Mouse (Mus musculus) erythroblast, embryonic 14.5 days (primary cell): ENCODE data around the gene 4932414N04Rik. TPM values are rescaled to one million over a fixed set of nuclear protein-coding genes. Genes with fewer than 3 reads are reported as not detected.

Experiments used
- H3K27me3 ChIP-seq: 2 replicates; pipeline ENCODE4 v1.6.1; 2012; ENCODE audit warnings: inconsistent platforms; ENCODE audit not compliant: control insufficient read depth
- H3K36me3 ChIP-seq: 2 replicates; pipeline ENCODE4 v1.6.1; 2012; ENCODE audit warnings: mild to moderate bottlenecking, inconsistent platforms; ENCODE audit not compliant: control insufficient read depth
- H3K4me1 ChIP-seq: 2 replicates; pipeline ENCODE4 v1.6.1; 2012; ENCODE audit warnings: inconsistent platforms; ENCODE audit not compliant: control insufficient read depth
- H3K4me3 ChIP-seq: replicated peaks from 2 replicates; pipeline ENCODE3; 2012; ENCODE audit warnings: moderate library complexity, mild to moderate bottlenecking, inconsistent platforms
- H3K9me3 ChIP-seq: 2 replicates; pipeline ENCODE4 v1.6.1; 2012; ENCODE audit warnings: low read length, inconsistent platforms, mixed read lengths; ENCODE audit not compliant: control insufficient read depth
- GATA1 ChIP-seq: IDR thresholded peaks from 2 replicates; pipeline ENCODE4 v1.6.1; 2012; ENCODE audit warnings: low read length, inconsistent platforms, mixed read lengths
- TAL1 ChIP-seq: IDR thresholded peaks from 3 replicates; pipeline ENCODE4 v1.6.1; 2012; ENCODE audit warnings: low read length, inconsistent platforms, mixed read lengths
- polyA plus RNA-seq: library from polyadenylated mRNA; stranded (reverse); fragments of >175 nt; gene quantifications from 2 replicates; pipeline ENCODE4 v1.2.3, GENCODE M21; 2012

The 4932414N04Rik gene
- polyA plus RNA-seq, 1 experiment: not detected

- Histone ChIP-seq H3K36me3 (no peaks in the 10 kb centered on the region), H3K4me3 (no peak overlapping the region), H3K4me1 (peaks cover 2% of the 10 kb centered on the region; the same call in 1 of the 2 replicates), H3K27me3 (no peaks in the 10 kb centered on the region), H3K9me3 (no peaks in the 10 kb centered on the region)
- TF ChIP-seq GATA1: no peak
- no peak for TF ChIP-seq TAL1
These were observed 128.6 kb downstream of the 4932414N04Rik start for GRCm38 (mm10) chr2:68784710-68785427.

- TF ChIP-seq GATA1 (no peak), TAL1 (no peak)
- H3K36me3 ChIP-seq: no peaks in the 10 kb centered on the region
These were observed 130.9 kb downstream of the 4932414N04Rik start for GRCm38 (mm10) chr2:68787161-68787675.

GRCm38 (mm10) chr2:68792296-68792695 lies 136.0 kb downstream of the 4932414N04Rik start:
- no peak for TF ChIP-seq TAL1
- no peak for TF ChIP-seq GATA1
- H3K4me1 ChIP-seq: no peaks in the 10 kb centered on the region

More at GRCm38 (mm10) chr2:68787161-68787675, 130.9 kb downstream of the 4932414N04Rik start:
- H3K27me3 ChIP-seq: no peaks in the 10 kb centered on the region
- no peak overlapping the region for H3K4me3 ChIP-seq
- H3K4me1 ChIP-seq: peaks cover 2% of the 10 kb centered on the region; the same call in 1 of the 2 replicates
- no peaks in the 10 kb centered on the region for H3K9me3 ChIP-seq

GRCm38 (mm10) chr2:68793472-68793871 lies 137.2 kb downstream of the 4932414N04Rik start:
- H3K9me3 ChIP-seq: no peaks in the 10 kb centered on the region
- no peaks in the 10 kb centered on the region for H3K4me1 ChIP-seq
- no peak for TF ChIP-seq TAL1
- no peak for TF ChIP-seq GATA1
- H3K27me3 ChIP-seq: no peaks in the 10 kb centered on the region
- H3K36me3 ChIP-seq: no peaks in the 10 kb centered on the region
- H3K4me3 ChIP-seq: no peak overlapping the region

More at GRCm38 (mm10) chr2:68792296-68792695, 136.0 kb downstream of the 4932414N04Rik start:
- no peaks in the 10 kb centered on the region for H3K27me3 ChIP-seq
- H3K4me3 ChIP-seq: no peak overlapping the region
- H3K36me3 ChIP-seq: no peaks in the 10 kb centered on the region
- H3K9me3 ChIP-seq: no peaks in the 10 kb centered on the region

- Histone ChIP-seq H3K4me1 (no peaks in the 10 kb centered on the region), H3K36me3 (no peaks in the 10 kb centered on the region), H3K27me3 (no peaks in the 10 kb centered on the region), H3K9me3 (no peaks in the 10 kb centered on the region), H3K4me3 (no peak overlapping the region)
- no peak for TF ChIP-seq TAL1
- TF ChIP-seq GATA1: no peak
These were observed 137.9 kb downstream of the 4932414N04Rik start for GRCm38 (mm10) chr2:68794181-68794580.

- H3K9me3 ChIP-seq: no peaks in the 10 kb centered on the region
- no peaks in the 10 kb centered on the region for H3K4me1 ChIP-seq
- no peaks in the 10 kb centered on the region for H3K27me3 ChIP-seq
- no peak for TF ChIP-seq GATA1
- no peak overlapping the region for H3K4me3 ChIP-seq
- no peaks in the 10 kb centered on the region for H3K36me3 ChIP-seq
These were observed 138.3 kb downstream of the 4932414N04Rik start for GRCm38 (mm10) chr2:68794616-68795015.

- Histone ChIP-seq H3K4me3 (no peak overlapping the region), H3K36me3 (no peaks in the 10 kb centered on the region), H3K9me3 (no peaks in the 10 kb centered on the region), H3K4me1 (no peaks in the 10 kb centered on the region), H3K27me3 (no peaks in the 10 kb centered on the region)
- TF ChIP-seq GATA1: no peak
These were observed 139.9 kb downstream of the 4932414N04Rik start for GRCm38 (mm10) chr2:68796011-68796775.

- TF ChIP-seq TAL1 (no peak), GATA1 (no peak)
- Histone ChIP-seq H3K36me3 (no peaks in the 10 kb centered on the region), H3K4me3 (no peak overlapping the region), H3K27me3 (no peaks in the 10 kb centered on the region), H3K4me1 (no peaks in the 10 kb centered on the region), H3K9me3 (no peaks in the 10 kb centered on the region)
These were observed 140.8 kb downstream of the 4932414N04Rik start for GRCm38 (mm10) chr2:68797106-68797505.

Other genes with a start within 250 kb of the 4932414N04Rik start
- not detected in 2 replicates for gene Stk39, start 184.2 kb upstream of the 4932414N04Rik start, polyA plus RNA-seq
- not detected in 2 replicates for gene 4933409G03Rik, start 74.1 kb upstream of the 4932414N04Rik start, polyA plus RNA-seq
- gene Cers6, start 205.0 kb downstream of the 4932414N04Rik start, polyA plus RNA-seq: 0.04 TPM in 1 of 2 replicates, not detected in the other